Mouse (Mus musculus): ENCODE measurements around the gene Fhit. TPM values are rescaled to one million over a fixed set of nuclear protein-coding genes. Genes with fewer than 3 reads are reported as not detected.

Gene Fhit
- polyA plus RNA-seq, 1 experiment = 7.3 TPM

DNA sequence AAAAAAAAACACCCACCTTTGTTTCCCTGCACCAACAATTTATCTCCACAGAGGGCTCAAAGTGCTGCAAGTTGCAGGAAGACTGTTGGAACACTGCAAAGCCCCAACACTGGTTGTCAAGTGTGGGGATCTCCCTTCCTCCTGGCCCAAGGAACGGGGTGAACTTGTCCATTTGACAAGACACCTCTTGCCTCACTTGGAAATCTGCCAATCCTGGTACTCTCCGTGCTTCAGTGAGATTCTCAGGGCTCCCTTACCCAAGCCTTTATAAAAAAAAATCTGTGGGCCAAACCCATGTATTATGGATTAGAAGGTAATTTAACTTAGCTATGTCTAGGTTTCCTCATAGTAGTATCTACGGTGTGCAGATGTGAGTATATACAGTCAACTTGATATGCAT lies 448.9 kb downstream of the Fhit start:
- DNase-seq (ENCODE audit: extremely low spot score in 1 of 2, low spot score in 1 of 2) = no peak

DNA sequence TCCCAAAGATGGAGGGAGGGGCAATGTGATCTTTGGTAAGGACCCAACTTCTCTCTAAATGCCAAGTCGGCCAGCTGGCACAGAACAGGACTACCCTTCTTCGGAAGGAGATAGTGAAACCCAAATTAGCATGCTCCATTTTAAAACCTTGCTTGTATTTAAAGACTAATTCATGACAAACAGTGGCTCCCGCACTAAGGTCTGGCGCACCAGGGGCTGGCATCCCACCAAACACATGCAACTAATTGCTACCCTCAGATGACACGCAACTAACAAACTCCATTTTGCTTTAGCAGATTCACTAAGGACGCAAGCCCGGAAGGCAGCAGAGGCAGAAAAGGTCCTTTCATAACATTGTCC lies 449.3 kb downstream of the Fhit start:
- DNase-seq (ENCODE audit: extremely low spot score in 1 of 2, low spot score in 1 of 2) = peak in 1 of 2 experiments; percentile 28

DNA sequence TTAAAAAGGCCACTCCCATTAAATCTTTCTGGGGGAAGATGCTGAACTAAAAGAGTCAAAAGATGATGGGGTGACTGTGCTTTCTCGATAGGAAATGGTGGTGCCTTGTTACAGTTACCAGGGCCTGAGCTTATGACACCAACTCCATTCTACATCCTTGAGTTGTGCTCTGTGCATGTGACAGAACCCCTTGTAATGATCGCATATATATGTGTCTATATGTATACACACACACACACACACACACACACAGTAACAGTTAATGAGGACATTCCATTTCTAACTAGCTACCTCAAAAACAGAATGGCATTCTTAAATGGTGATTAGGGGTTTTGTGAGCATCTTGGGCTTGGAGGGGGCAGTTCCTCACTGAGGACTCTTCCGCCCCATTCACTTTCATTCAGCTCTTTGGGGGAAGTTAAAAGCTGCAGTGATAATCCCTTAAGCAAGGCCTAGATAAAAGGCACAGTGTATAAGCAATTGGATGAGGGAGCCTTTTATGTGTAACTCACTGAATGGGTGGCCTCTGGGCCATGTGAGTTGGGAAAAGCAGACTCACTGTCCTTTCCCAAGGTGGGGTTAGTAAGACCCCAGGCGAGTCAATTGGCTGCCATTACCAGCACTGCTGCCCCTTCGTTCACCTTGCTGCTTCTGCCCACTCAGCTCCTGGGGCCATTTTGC lies 449.9 kb downstream of the Fhit start:
- peak in 1 of 2 experiments; percentile 2 for DNase-seq (ENCODE audit: extremely low spot score in 1 of 2, low spot score in 1 of 2)

DNA sequence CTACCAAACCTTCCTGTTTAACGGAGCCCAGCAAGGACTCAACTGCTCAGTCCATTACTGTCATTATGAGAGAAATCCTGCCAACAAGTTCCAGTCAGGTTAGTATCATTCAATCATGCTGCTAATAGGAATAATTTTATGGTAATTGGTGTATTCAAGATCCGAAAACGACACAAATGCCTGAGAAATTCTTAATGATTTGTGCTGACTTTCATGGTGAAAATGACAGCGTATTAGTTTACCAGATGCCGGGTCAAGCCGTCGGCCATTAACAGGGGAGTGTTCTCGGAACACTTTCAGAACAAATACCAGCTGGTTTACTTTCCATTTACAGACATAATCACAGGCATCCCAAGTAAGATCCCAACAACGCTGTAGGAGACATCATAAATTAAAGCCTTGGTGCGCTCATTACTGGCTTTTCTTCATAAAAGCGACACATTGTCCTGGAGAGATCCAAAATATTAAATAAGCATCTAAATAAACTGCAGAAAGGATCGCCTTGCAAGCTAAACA lies 451.0 kb downstream of the Fhit start:
- no peak for DNase-seq (ENCODE audit: extremely low spot score in 1 of 2, low spot score in 1 of 2)

DNA sequence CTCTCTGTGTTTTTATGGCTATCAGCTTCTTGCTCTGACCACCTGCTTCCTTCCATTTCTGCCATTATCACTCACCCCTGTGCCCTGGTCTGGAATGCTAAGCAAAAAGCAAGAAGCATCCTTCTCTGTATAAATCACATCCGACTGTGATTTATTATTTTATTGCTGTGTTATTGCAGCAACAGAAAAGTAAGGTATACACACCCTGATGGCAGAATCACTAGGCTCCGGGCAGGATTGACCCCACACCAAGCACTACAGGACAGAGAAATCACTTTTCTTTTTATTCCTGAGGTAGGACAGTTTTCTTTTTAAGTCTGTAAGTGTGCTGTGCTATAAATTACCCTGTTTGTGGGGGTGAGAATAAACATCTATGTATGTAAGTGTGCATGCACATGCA lies 460.1 kb downstream of the Fhit start:
- DNase-seq (ENCODE audit: extremely low spot score in 1 of 2, low spot score in 1 of 2) = no peak

DNA sequence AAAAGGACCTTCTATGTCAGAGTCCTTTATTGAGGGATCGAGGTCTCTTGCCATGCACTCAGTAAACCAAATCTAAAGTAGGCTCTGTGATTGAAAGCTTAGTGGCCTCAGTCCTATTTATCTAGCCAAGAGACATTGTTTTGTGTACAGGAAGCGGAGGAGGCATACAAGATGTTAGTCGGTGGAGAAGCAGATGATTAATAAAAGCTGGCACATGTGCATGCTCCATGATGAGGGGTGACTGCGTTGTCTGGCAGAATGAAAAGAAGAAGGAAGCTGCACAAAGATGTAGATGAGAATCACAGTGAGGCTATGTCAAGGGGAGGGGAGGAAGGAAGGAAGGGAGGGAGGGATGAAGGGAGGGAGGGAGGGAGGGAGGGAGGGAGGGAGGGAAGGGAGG lies 481.8 kb downstream of the Fhit start:
- peak in 1 of 2 experiments; percentile 7 for DNase-seq (ENCODE audit: extremely low spot score in 1 of 2, low spot score in 1 of 2)

DNA sequence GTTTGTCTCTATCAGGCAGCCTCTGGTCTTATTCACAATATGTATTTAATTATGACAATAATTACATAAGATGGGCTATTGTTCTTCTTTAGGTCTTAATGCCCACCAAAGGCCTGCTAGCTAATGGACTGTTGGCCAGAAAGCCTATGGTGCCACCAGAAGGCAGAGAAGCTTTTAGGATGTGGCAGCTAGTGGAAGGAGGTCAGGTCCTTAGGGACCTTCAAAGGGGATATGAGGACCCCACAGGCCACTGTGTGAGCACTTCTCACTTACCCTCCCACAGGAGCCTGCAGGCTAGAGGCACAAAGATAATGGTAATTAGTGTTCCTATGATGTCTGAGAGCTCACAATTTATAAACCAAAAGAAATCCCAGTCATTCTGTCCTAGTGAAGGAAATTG lies 482.2 kb downstream of the Fhit start:
- DNase-seq (ENCODE audit: extremely low spot score in 1 of 2, low spot score in 1 of 2) = no peak

DNA sequence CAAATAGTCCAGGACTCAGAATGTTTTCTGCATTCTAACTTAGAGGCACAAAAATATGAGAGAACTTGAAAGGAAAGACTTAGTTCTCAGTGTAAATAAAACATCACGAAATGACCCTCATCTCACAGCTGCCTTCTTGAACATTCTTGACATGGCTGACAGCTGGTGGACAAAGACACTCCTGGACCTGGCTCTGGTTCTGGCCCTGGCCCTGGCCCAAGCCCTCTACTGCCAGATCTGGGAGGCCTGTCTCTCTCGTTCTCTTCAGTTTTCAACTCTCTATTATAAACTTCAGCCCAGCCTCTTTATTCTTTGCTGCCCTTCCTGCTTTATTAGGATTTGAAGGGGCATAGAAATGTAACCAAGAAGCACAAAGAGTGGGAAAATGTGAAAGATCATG lies 484.2 kb downstream of the Fhit start:
- DNase-seq (ENCODE audit: extremely low spot score in 1 of 2, low spot score in 1 of 2) = no peak

DNA sequence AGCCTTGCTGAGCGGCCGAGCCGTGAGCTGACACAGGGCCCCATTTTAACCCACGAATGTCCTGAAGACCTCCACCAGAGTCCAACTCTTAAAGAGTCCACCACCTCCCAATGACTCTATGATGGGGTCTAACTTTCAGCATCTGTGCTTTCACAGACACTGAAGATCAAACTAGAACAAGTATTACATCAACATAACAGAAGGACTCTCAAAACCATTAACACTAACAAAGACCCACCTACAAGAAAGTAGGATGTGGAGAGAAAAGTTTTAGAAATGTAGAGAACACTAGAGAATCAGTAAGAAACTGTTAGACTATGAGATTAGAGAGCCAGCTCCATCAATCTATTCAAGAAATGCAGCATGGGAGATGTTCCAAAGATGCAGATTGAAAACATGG lies 501.6 kb downstream of the Fhit start:
- no peak for DNase-seq (ENCODE audit: extremely low spot score in 1 of 2, low spot score in 1 of 2)

DNA sequence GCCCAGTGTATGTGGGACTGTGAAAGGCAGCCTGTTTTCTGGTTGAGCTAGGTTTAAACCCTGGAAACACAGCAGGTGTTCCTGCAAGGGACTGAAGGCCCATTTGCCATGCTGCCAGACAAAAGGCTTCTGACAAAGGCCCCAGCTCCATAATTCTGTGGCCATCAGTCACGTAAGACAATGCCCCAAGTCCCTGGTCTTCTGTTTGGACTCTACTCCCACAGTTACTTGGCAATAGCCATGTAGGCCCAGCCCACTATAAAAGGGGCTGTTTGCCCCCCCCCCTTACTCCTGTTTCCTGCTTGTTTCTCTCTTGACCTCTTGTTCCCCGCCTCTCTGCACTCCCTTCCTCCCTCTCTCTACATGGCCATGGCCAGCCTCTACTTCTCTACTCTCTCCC lies 502.5 kb downstream of the Fhit start:
- DNase-seq (ENCODE audit: extremely low spot score in 1 of 2, low spot score in 1 of 2) = no peak

DNA sequence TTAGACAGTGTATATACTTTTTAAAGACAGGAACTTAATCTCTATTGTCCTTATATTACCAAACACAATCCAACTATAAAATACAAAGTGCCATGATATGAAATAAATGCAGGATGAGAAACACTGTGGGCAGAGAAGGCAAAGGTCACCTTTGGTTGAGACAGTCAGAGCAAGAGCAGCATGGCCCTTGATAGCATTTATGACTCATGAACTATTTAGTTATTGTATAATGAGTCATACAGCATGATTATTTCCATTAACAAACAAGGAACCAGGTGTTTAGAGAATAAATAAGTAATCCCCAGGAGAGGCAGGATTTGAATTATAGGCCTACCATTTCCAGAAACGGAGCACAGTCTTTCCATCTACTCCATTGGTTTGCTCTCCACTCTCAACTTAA lies 503.6 kb downstream of the Fhit start:
- DNase-seq (ENCODE audit: extremely low spot score in 1 of 2, low spot score in 1 of 2) = no peak

DNA sequence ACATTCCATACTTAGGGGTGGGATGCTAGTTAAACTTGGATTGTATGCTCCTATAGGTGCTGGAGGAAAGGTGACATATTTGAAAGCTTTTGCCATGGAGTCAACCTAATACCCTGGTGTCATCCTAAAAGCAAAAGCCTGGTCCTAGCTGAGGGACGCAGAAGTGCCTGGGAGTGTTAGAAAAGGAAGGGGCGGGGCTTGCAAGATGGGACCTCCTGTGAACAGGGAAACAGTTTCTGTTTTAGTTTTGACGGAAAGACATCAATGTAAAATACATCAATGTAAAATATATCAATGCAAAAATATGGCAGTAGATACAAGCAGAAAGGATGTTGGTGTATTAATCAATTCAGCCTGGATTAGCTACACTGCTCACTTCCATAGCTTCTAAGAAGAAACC lies 504.5 kb downstream of the Fhit start:
- no peak for DNase-seq (ENCODE audit: extremely low spot score in 1 of 2, low spot score in 1 of 2)

DNA sequence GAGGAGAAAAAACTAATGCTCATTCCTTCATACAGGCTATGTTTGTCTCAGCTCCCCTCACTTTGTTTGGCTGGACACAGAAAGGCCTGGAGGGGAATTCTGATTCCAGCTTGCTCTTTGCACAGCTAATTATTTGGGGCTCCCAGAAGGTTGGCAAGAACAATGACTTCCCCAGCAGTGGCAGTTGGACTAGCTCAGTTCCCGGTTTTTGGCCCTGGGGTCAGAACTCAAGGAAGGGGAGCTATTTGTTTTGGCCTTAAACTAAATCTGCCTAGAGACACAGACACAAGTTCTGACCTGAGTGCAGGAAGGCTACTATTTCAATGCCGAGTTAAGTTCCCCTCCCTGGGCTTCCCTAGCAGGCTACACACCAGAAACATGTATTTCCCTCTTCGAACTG lies 506.0 kb downstream of the Fhit start:
- DNase-seq (ENCODE audit: extremely low spot score in 1 of 2, low spot score in 1 of 2) = no peak

DNA sequence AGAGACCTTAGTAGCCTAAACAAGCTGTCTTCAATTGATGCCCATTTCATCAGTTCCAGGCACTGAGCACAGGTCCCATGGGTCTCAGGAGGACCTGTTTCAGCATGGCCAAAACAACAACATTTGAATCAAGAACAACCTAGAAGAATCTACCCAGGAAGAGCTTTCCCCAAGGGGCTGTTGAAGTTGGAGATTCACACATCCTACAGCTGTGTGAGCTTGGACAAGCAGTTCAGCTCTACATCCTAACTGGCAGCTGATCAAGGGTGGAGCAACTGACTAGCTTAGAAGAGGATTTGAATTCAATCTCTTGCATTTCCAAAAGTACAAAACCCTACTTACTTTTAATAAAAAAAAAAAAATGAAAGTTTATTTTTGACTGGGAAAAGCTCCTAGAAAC lies 514.0 kb downstream of the Fhit start:
- no peak for DNase-seq (ENCODE audit: extremely low spot score in 1 of 2, low spot score in 1 of 2)

DNA sequence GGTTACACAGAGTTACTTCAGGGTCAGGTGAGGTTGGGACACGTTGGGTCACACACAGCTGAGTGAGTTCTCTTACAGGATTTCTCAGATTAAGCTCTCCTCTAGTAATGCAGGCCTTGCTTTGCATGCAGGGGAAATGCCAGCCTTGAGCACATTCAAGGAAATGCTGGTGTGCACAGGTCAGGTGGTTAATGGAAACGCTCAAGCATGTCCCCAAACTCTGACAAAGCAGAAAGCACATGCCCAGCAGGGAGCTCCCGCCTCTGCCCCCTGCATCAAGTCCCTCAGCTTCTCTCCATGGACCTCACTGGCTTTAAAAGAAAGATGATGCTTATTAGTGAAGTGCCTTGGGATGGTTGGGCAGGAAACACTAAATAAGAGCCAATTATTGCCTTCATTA lies 530.1 kb downstream of the Fhit start:
- DNase-seq (ENCODE audit: extremely low spot score in 1 of 2, low spot score in 1 of 2) = no peak

DNA sequence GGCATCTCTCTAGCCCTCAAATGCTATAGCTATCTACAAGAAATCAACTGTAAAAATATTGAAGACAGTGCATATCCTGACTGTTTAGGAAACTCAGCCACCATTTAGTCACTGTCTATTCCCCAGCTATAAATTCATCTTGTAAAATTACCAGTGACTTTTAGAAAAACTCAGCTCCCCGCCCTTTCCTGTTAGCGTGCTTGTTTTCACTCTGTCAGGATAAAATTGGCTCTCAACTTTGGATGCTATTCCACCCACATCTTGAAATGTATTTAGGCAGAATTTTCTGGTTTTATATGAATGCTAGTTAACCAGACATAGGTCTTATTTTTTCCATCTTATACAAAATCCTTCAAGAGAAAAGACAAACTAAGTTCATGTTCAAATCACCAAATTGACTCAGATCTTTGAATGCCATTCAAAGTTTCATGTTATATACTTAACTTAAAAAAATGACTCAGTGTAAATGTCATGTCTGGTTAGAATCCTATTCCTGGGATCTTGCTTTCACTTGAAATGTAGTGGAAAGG lies 530.9 kb downstream of the Fhit start:
- DNase-seq (ENCODE audit: extremely low spot score in 1 of 2, low spot score in 1 of 2) = peak; percentile 40 to 69

DNA sequence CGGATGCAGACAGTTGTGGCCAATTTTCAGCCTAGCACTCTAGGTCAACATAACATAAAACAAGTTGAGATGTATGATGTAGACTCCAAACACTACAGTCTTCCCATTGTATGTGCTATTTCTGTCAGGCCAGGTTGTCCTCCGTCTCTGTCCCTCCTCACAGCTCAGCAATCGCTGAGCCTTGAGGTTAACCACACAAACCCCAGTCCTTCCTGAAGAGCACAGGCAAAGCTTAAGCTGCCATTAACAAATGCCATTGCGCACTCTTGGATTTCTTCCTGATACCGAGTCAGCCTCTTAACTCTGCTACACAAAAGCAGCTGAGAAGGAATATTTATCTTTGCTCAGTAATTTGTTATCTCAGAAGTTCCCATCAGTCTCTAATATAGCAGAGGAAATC lies 568.4 kb downstream of the Fhit start:
- DNase-seq (ENCODE audit: extremely low spot score in 1 of 2, low spot score in 1 of 2) = no peak

DNA sequence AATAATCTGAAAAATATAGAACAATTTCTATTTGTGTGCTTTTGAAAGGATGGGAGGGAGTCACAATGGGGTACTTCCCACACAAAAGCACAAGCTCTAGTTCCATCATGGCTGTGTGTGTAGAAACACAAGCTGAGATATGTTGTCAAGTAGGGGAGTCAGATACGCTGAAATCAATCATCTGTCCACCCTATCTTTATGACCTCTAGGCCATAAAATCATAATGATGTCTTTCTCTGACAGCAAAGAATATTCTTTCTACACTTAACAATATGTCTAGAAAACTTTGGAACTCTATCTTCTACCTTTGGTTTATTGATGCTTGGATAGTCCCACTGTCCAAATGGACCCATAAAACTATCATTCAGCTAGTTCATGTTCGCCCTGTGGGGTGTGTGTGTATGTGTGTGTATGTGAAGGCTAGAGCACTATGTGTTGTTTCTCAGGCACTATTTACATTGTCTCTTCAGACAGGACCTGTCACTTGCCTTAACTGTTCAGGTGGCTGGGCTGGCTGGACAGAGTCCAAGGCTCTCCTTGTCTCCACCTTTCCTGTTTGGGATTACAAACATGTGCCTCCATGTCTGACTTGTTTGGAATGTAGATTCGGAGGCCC lies 592.8 kb downstream of the Fhit start:
- no peak for DNase-seq (ENCODE audit: extremely low spot score in 1 of 2, low spot score in 1 of 2)

DNA sequence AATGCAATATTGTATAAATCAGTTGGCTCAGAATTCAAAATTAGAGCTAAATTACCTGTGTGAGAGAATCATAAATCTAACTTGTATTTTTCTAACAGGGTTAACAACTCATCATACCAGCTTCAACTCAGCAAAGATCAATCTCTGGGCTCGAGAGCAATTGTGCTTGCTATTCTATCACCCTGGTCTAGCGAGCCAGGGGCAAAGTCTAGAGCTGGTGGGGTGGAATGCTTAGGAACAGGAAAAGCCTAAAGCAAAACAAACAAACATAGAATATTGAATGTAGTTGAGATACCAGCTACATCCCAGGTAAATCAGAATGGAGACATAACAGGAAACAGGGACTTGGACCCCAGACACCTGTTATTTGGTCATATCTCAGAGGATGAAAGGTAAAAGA lies 594.1 kb downstream of the Fhit start:
- no peak for DNase-seq (ENCODE audit: extremely low spot score in 1 of 2, low spot score in 1 of 2)

DNA sequence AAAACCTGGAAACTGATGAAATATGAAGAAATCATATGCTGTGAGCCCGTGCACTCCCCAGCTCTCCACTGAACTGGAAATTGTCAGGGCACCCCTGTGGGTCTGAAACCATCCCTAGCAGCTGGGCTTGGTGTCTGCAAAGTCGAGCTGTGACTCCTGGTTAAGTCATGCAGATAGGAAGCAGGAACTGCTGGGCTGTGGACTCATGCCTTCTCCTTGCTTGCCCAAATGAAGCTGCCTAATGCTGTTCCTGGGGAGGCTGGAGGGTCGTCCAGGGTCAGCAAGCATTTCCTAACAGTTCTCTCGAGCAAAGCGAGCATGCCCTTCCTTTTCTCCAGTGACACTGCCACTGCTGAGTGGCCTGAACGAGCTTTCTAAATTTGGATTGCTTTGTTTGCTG lies 607.1 kb downstream of the Fhit start:
- DNase-seq (ENCODE audit: extremely low spot score in 1 of 2, low spot score in 1 of 2) = no peak

DNA sequence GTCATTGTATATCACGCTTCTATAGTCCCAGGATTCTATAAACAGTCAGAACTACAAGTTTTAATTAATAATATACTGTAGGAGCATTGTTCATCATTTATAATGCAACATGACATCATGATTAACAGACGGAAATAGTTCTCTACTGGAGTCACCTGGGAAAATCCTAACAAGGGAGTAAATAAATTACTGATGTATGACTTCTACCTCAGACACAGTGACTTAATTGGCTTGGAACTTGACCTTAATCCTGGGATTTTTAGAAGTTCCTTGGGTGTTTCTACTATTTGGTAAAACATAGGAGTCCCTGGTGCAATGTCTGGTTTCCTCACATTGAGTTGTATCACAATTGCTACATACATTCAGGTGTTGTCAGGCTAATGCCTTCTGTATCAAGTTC lies 613.2 kb downstream of the Fhit start:
- no peak for DNase-seq (ENCODE audit: extremely low spot score in 1 of 2, low spot score in 1 of 2)

DNA sequence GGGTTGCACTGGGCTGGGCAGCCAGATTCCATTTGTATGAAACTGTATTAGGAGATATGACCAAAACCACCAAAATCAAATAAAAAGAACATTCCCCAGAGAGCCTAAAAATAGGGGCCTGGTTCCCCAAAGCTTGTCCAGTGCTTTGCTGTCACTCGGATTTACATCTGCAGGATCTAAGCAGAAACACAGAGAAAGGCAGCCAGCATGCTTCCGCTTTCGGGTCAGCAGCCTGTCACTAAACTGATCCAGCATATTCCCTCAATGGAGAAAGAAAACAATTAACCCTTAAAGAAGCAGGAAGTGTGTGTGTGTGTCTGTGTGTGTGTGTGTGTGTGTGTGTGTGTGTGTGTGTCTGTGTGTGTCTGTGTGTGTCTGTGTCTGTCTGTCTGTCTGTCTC lies 615.9 kb downstream of the Fhit start:
- DNase-seq (ENCODE audit: extremely low spot score in 1 of 2, low spot score in 1 of 2) = no peak

Data from frontal cortex, adult 2 months (tissue).